Mouse (Mus musculus) ovary, postnatal 36 days (tissue): ENCODE measurements at regions not wholly inside any gene's neighbourhood (a gene's known extent, or its start where the extent isn't known, plus 50 kb on each side); places are given as distances from the start of the nearest gene placed in this dataset.

Experiments
- DNase-seq: peaks from one replicate; pipeline ENCODE4 v3.0.0; 2022; ENCODE audit warnings: low spot score, mixed read lengths

- peak; percentile 27 for DNase-seq
These were observed 320.1 kb downstream of the Med13l start for GRCm38 (mm10) chr5:118880546-118880945.

GRCm38 (mm10) chr5:118881886-118882285 is 321.4 kb downstream of the Med13l start:
- no peak for DNase-seq

GRCm38 (mm10) chr5:118888131-118888530 is 327.7 kb downstream of the Med13l start:
- DNase-seq, result no peak

- DNase-seq, result no peak
These were observed 330.7 kb downstream of the Med13l start for GRCm38 (mm10) chr5:118891131-118891530.

- no peak for DNase-seq
These were observed 347.7 kb downstream of the Med13l start for GRCm38 (mm10) chr5:118908224-118908623.

GRCm38 (mm10) chr5:118909756-118910155 is 349.3 kb downstream of the Med13l start:
- peak; percentile 23 for DNase-seq

GRCm38 (mm10) chr5:118914191-118914750 is 353.8 kb downstream of the Med13l start:
- no peak for DNase-seq

- DNase-seq, result no peak
These were observed 362.9 kb downstream of the Med13l start for GRCm38 (mm10) chr5:118923357-118923756.

- DNase-seq, result no peak
These were observed 368.6 kb downstream of the Med13l start for GRCm38 (mm10) chr5:118929037-118929436.

- DNase-seq, result peak; percentile 51
These were observed 369.6 kb downstream of the Med13l start for GRCm38 (mm10) chr5:118929990-118930501.

GRCm38 (mm10) chr5:118939336-118940039 is 379.0 kb downstream of the Med13l start:
- no peak for DNase-seq

GRCm38 (mm10) chr5:118944256-118944655 is 383.8 kb downstream of the Med13l start:
- DNase-seq, result no peak

- DNase-seq, result no peak
These were observed 385.6 kb downstream of the Med13l start for GRCm38 (mm10) chr5:118946090-118946489.

- no peak for DNase-seq
These were observed 386.5 kb downstream of the Med13l start for GRCm38 (mm10) chr5:118946994-118947393.

- no peak for DNase-seq
These were observed 387.8 kb downstream of the Med13l start for GRCm38 (mm10) chr5:118948119-118948786.

GRCm38 (mm10) chr5:118951067-118951466 is 390.6 kb downstream of the Med13l start:
- DNase-seq, result no peak

GRCm38 (mm10) chr5:118960521-118961001 is 400.1 kb downstream of the Med13l start:
- DNase-seq, result no peak

- DNase-seq, result peak; percentile 47
These were observed 400.6 kb downstream of the Med13l start for GRCm38 (mm10) chr5:118961091-118961490.

- no peak for DNase-seq
These were observed 401.7 kb downstream of the Med13l start for GRCm38 (mm10) chr5:118962152-118962551.

GRCm38 (mm10) chr5:118963001-118963400 is 402.5 kb downstream of the Med13l start:
- DNase-seq, result no peak

- DNase-seq, result no peak
These were observed 406.4 kb downstream of the Med13l start for GRCm38 (mm10) chr5:118966901-118967300.

GRCm38 (mm10) chr5:118967718-118968117 is 407.2 kb downstream of the Med13l start:
- DNase-seq, result no peak

GRCm38 (mm10) chr5:118975147-118975546 is 414.7 kb downstream of the Med13l start:
- no peak for DNase-seq
